Mouse (Mus musculus): ENCODE results near the gene Cpa1. TPM values are rescaled to one million over a fixed set of nuclear protein-coding genes. Genes with fewer than 3 reads are reported as not detected.

Cpa1 gene
- total and polyA plus RNA-seq, 3 experiments = not detected

- Histone ChIP-seq H3K79me2 (ENCODE audit: control insufficient read depth, insufficient read depth, low read length, poor library complexity) (no peaks in the 10 kb centered on the region), H3K27ac (ENCODE audit: control insufficient read depth, low read depth, low read length) (no peak overlapping the region), H3K9me3 (replicated peaks; ENCODE audit: insufficient read depth, low read length) (no peaks in the 10 kb centered on the region), H3K4me3 (ENCODE audit: control insufficient read depth in 1 of 2, insufficient read depth in 1 of 2, low read depth in 2 of 2, low read length in 2 of 2) (no peak overlapping the region), H3K27me3 (ENCODE audit: control insufficient read depth in 1 of 2, insufficient read depth in 2 of 2, low read length in 2 of 2) (no peaks in the 10 kb centered on the region), H3K9ac (ENCODE audit: control insufficient read depth, low read depth, low read length, poor library complexity, severe bottlenecking) (no peak overlapping the region), H3K4me1 (ENCODE audit: control insufficient read depth in 1 of 2, insufficient read depth in 2 of 2, low read length in 2 of 2) (peaks cover 20 to 21% of the 10 kb centered on the region in 2 experiments), H3K36me3 (ENCODE audit: control insufficient read depth in 1 of 2, insufficient read depth in 2 of 2, low read length in 2 of 2) (peaks cover 0 to 31% of the 10 kb centered on the region in 2 experiments; a peak in 2 of 4 replicates)
- no peak for DNase-seq (ENCODE audit: low read depth, low spot score)
- TF ChIP-seq ETS1 (IDR thresholded peaks at IDR 0.05; ENCODE audit: low read depth, low read length) (no peak), MAX (IDR thresholded peaks at IDR 0.05; ENCODE audit: low read length) (no peak), KAT2A (conservative IDR thresholded peaks at IDR 0.05; ENCODE audit: low read depth, low read length) (no peak), CHD1 (IDR thresholded peaks at IDR 0.05; ENCODE audit: low read depth, low read length) (no peak), RCOR1 (IDR thresholded peaks at IDR 0.05; ENCODE audit: low read depth, low read length) (no peak), E2F4 (IDR thresholded peaks at IDR 0.05; ENCODE audit: borderline replicate concordance, low read depth, low read length) (no peak), POLR2AphosphoS5 (IDR thresholded peaks at IDR 0.05; ENCODE audit: borderline replicate concordance, low read depth, low read length) (no peak), POLR2A (IDR thresholded peaks at IDR 0.05; ENCODE audit: control insufficient read depth in 1 of 2, insufficient read depth in 1 of 2, low read depth in 1 of 2, low read length in 2 of 2, poor library complexity in 1 of 2) (no peak), SIN3A (IDR thresholded peaks at IDR 0.05; ENCODE audit: low read length) (no peak), SMC3 (IDR thresholded peaks at IDR 0.05; ENCODE audit: low read depth, low read length) (no peak), EP300 (IDR thresholded peaks at IDR 0.05; ENCODE audit: low read depth in 1 of 2, low read length in 2 of 2) (no peak), ZMIZ1 (IDR thresholded peaks at IDR 0.05; ENCODE audit: low read depth, low read length) (no peak), GABPA (IDR thresholded peaks at IDR 0.05; ENCODE audit: low read depth, low read length) (no peak)
These were observed 36.3 kb downstream of the Cpa1 start for GRCm38 (mm10) chr6:30675281-30675771.

GRCm38 (mm10) chr6:30676506-30676905 lies 37.5 kb downstream of the Cpa1 start:
- no peak overlapping the region for H3K4me3 ChIP-seq (ENCODE audit: control insufficient read depth in 1 of 2, insufficient read depth in 1 of 2, low read depth in 2 of 2, low read length in 2 of 2)
- H3K9ac ChIP-seq (ENCODE audit: control insufficient read depth, low read depth, low read length, poor library complexity, severe bottlenecking) = no peak overlapping the region
- peaks cover 0 to 42% of the 10 kb centered on the region in 2 experiments; a peak in 2 of 4 replicates for H3K36me3 ChIP-seq (ENCODE audit: control insufficient read depth in 1 of 2, insufficient read depth in 2 of 2, low read length in 2 of 2)
- TF ChIP-seq JUND (IDR thresholded peaks at IDR 0.05; ENCODE audit: low read depth, low read length) (no peak), NELFE (IDR thresholded peaks at IDR 0.05; ENCODE audit: low read depth, low read length) (no peak), EP300 (IDR thresholded peaks at IDR 0.05; ENCODE audit: low read depth in 1 of 2, low read length in 2 of 2) (0 out of 4 replicates have a peak, but pooled peaks of 1 of the 2 experiments have one; percentile 36), TCF12 (IDR thresholded peaks at IDR 0.05; ENCODE audit: low read depth, low read length) (0 out of 2 replicates have a peak, but pooled peaks have one; percentile 16)
- no peaks in the 10 kb centered on the region for H3K27me3 ChIP-seq (ENCODE audit: control insufficient read depth in 1 of 2, insufficient read depth in 2 of 2, low read length in 2 of 2)
- DNase-seq (ENCODE audit: low read depth, low spot score) = peak; percentile 57
- H3K79me2 ChIP-seq (ENCODE audit: control insufficient read depth, insufficient read depth, low read length, poor library complexity) = no peaks in the 10 kb centered on the region
- H3K4me1 ChIP-seq (ENCODE audit: control insufficient read depth in 1 of 2, insufficient read depth in 2 of 2, low read length in 2 of 2) = peaks cover 31% of the 10 kb centered on the region in 2 experiments
- no peak overlapping the region for H3K27ac ChIP-seq (ENCODE audit: control insufficient read depth, low read depth, low read length)
- H3K9me3 ChIP-seq (replicated peaks; ENCODE audit: insufficient read depth, low read length) = no peaks in the 10 kb centered on the region
